Mouse (Mus musculus) hindbrain, postnatal 0 days (tissue): ENCODE data around the gene Galntl6. TPM values are rescaled to one million over a fixed set of nuclear protein-coding genes. Genes with fewer than 3 reads are reported as not detected.
"Not testable (repeated sequence)": the region's sequence is repeated elsewhere in the genome, so short reads cannot be mapped to it uniquely, and the experiment has no call there.

Source experiments
- ATAC-seq: fragments of 200-750 bp; cut with Nextera tagmentation; 2 replicates; pipeline ENCODE4 v1.8.0; 2017; ENCODE audit warnings: mild to moderate bottlenecking, moderate TSS enrichment, moderate library complexity
- DNase-seq: peaks from one replicate; pipeline ENCODE4 v3.0.0-alpha.2; 2015; ENCODE audit warnings: low spot score
- H3K27ac ChIP-seq: fragments of 300-500 bp; sonication (generic); 2 replicates; pipeline ENCODE4 v1.5.1; 2014; ENCODE audit warnings: mild to moderate bottlenecking
- H3K27me3 ChIP-seq: fragments of 300-500 bp; sonication (generic); 2 replicates; pipeline ENCODE4 v1.6.1; 2014; ENCODE audit warnings: low read length, mixed read lengths; ENCODE audit not compliant: insufficient read depth
- H3K36me3 ChIP-seq: fragments of 300-500 bp; sonication (generic); 2 replicates; pipeline ENCODE4 v1.6.1; 2014; ENCODE audit warnings: low read length, mixed read lengths; ENCODE audit not compliant: insufficient read depth
- H3K4me1 ChIP-seq: fragments of 300-500 bp; sonication (generic); 2 replicates; pipeline ENCODE4 v1.6.1; 2014; ENCODE audit warnings: antibody characterized with exemption, low read length, mixed read lengths; ENCODE audit not compliant: insufficient read depth
- H3K4me2 ChIP-seq: fragments of 300-500 bp; sonication (generic); 2 replicates; pipeline ENCODE4 v1.6.1; 2014; ENCODE audit warnings: low read depth, mild to moderate bottlenecking, low read length, moderate library complexity, mixed read lengths
- H3K4me3 ChIP-seq: fragments of 300-500 bp; sonication (generic); 2 replicates; pipeline ENCODE4 v1.5.1; 2014; ENCODE audit warnings: low read length
- H3K9ac ChIP-seq: fragments of 300-500 bp; sonication (generic); replicated peaks from 2 replicates; pipeline ENCODE4 v1.6.1; 2014; ENCODE audit warnings: mild to moderate bottlenecking, low read length, moderate library complexity, mixed read lengths
- H3K9me3 ChIP-seq: fragments of 300-500 bp; sonication (generic); 2 replicates; pipeline ENCODE4 v1.6.1; 2016; ENCODE audit warnings: low read length, mixed read lengths
- CTCF ChIP-seq: IDR thresholded peaks from 2 replicates; pipeline ENCODE4 v1.5.1; 2016; ENCODE audit warnings: antibody characterized with exemption, control low read depth, low read depth
- WGBS: fragments of 180-500 bp; shearing (Covaris S2); extraction: QIAGEN DNeasy Blood & Tissue Kit; methylation state at CpG from one replicate; pipeline ENCODE4 v1.1.7; 2014; 5-methylcytosine and 5-hydroxymethylcytosine counted together
- polyA plus RNA-seq: library from polyadenylated mRNA; unstranded; fragments of >200 nt; fragmentation: Nextera tagmentation; extraction: Ambion mirVana; gene quantifications from 2 replicates; pipeline ENCODE4 v1.2.1, GENCODE M21; 2015
- total RNA-seq: library from RNA; depleted of rRNA; stranded (reverse); fragments of >200 nt; gene quantifications from 2 replicates; pipeline ENCODE4 v1.2.3, GENCODE M21; 2014

The Galntl6 gene
- total and polyA plus RNA-seq, 2 experiments from 2014 or later: 16.5 to 26.5 TPM

DNA sequence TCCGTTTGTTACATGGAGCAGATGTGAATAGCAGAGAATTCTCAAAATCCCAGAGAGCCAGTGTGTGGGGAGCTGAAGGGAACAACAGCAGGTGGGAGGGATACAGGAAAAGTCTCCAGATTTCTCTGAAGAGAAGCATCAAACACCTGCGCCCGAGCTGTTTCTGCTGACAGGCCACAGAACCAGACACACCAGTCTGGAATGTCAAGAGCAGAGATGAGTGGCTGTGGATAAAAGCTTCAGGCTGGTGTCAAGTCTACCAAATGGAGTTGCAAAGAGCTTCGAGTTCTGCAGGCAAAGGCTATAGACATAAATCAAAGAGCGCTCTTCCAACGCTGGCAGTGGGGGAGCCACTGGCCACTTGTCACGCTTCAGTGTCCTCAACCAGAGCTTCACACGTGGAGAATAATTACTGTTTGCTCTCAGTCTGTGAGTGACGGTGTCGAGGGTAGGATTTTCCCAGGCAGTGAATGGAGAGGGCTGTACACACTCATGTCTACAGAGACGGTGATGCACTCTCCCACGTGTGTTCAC is 1139.6 kb downstream of the Galntl6 start:
- no peak for TF ChIP-seq CTCF
- Histone ChIP-seq H3K9ac (no peak overlapping the region), H3K27ac (no peak overlapping the region), H3K4me1 (no peaks in the 10 kb centered on the region), H3K36me3 (no peaks in the 10 kb centered on the region), H3K27me3 (no peaks in the 10 kb centered on the region), H3K4me3 (no peak overlapping the region), H3K4me2 (no peak overlapping the region), H3K9me3 (no peaks in the 10 kb centered on the region)
- DNase-seq: no peak
- peak; percentile 47; the same call in 1 of the 2 replicates for ATAC-seq
- 38% methylated on average over 12 of the region's 12 CpGs for WGBS

DNA sequence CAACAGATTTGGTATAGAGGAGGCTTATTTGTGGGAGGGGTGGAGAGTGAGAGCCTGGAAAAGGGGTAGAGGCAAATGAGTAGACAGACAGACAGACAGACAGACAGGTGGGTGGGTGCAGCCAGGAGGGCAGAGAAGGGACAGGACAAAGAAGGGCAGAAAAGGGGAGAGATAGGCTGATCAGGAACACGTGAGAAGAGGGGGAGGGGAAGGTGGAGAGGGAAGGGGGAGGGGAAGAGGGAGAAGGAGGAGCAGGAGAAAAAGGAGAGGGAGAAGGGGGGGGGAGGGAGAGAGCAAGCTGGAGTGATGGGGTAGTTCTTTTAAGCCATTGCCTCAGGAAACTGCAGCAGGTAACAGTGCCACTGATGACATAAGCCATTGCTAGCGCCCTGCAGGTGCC is 1144.9 kb downstream of the Galntl6 start:
- TF ChIP-seq CTCF: no peak
- no peaks in the 10 kb centered on the region for H3K27me3 ChIP-seq
- no peaks in the 10 kb centered on the region for H3K4me1 ChIP-seq
- DNase-seq (no peak), ATAC-seq (no peak)
- H3K9ac ChIP-seq: no peak overlapping the region
- H3K4me2 ChIP-seq: no peak overlapping the region
- no peaks in the 10 kb centered on the region for H3K36me3 ChIP-seq
- H3K4me3 ChIP-seq: no peak overlapping the region
- H3K27ac ChIP-seq: no peak overlapping the region
- 53% methylated on average over 2 of the region's 2 CpGs for WGBS
- H3K9me3 ChIP-seq: no peaks in the 10 kb centered on the region

DNA sequence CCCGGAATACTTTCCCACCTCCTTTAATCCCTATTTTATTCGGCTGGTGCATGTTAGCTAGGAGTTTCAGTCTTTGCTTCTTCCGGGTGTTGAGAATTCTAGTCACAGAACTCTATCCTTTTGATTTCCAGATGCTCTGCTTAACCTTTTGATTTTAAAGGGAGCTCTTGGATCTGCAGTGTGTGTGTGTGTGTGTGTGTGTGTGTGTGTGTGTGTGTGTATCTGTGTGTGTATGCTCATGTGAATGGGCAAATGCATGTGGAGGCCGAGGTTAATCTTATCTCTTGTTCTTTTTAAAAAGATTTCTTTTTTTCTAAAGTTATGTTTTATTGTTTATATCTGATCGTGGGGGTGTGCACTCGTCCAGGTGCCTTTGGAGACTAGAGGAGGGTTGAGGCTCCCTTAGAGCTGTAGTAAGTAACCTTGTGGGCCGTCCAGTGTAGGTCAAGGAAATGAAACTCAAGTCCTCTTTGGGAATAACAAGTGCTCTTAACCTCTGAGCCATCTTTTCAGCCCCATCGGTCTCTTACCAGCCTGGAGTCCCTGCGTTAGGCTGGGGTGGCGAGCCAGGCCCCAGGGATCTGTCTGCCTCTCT is 1145.9 kb downstream of the Galntl6 start:
- 65% methylated on average over 10 of the region's 10 CpGs for WGBS
- ATAC-seq: no peak

DNA sequence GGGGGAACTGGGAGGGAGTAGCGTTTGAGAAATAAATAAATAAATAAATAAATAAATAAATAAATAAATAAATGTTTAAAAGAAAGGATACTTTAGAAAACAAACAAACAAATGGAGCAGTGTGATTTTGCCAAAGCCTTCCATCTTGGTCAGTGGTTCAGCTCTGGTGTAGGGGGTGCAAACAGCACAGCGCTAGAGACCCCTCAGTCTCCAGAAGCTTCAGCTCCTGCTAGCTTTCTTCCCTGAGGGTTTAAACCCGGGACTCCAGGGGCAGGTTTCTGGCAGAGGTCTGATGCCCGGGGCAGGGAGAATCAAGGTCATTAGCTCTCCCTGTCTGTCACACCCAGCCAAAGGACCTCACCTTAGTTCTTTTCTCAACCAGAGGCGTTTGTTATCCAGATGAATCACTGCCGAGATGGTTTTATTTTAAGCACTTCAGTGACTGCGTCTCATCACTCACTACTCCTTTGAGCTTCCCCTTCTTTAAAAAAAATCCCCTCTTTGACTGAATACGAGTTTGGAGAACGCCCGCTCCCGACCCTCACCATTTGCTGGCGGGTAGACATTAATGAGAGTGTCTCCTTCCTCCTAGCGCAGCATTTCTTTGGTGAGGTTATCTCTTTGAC is 1146.6 kb downstream of the Galntl6 start:
- TF ChIP-seq CTCF: no peak
- no peaks in the 10 kb centered on the region for H3K4me1 ChIP-seq
- DNase-seq (no peak), ATAC-seq (no peak)
- H3K36me3 ChIP-seq: no peaks in the 10 kb centered on the region
- H3K4me2 ChIP-seq: peak overlapping the region; percentile 11
- no peak overlapping the region for H3K27ac ChIP-seq
- no peak overlapping the region for H3K4me3 ChIP-seq
- H3K9me3 ChIP-seq: no peaks in the 10 kb centered on the region
- H3K9ac ChIP-seq: no peak overlapping the region
- 22% methylated on average over 13 of the region's 13 CpGs for WGBS
- no peaks in the 10 kb centered on the region for H3K27me3 ChIP-seq

More for the DNA sequence above, 1145.9 kb downstream of the Galntl6 start:
- no peak overlapping the region for H3K27ac ChIP-seq
- no peak for TF ChIP-seq CTCF
- no peak overlapping the region for H3K9ac ChIP-seq
- no peak overlapping the region for H3K4me3 ChIP-seq
- no peaks in the 10 kb centered on the region for H3K9me3 ChIP-seq
- no peaks in the 10 kb centered on the region for H3K27me3 ChIP-seq
- no peak for DNase-seq
- no peaks in the 10 kb centered on the region for H3K36me3 ChIP-seq
- H3K4me2 ChIP-seq: peak overlapping the region; percentile 11; the same call in 1 of the 2 replicates
- no peaks in the 10 kb centered on the region for H3K4me1 ChIP-seq

DNA sequence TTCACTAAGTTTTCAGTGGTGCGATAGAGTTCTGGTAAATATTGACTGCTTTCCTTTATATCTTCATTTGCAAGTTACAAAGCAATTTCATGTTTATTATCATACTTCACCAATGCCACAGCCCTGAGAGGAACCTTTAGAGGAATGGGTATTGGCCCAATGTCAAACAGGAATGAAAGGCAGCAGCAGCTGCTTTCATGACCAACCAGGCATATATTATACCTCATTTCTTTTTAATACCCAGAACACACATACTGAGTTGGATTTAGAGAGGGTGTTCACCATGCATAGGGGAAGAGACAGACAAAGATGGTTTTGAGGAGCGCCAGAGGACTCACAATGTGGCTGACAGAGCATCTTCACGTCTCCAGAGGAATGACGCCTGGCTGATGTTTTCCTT is 1147.2 kb downstream of the Galntl6 start:
- Histone ChIP-seq H3K27me3 (no peaks in the 10 kb centered on the region), H3K27ac (no peak overlapping the region), H3K9ac (no peak overlapping the region), H3K4me1 (no peaks in the 10 kb centered on the region), H3K36me3 (no peaks in the 10 kb centered on the region), H3K9me3 (no peaks in the 10 kb centered on the region), H3K4me3 (no peak overlapping the region), H3K4me2 (no peak overlapping the region)
- DNase-seq (no peak), ATAC-seq (no peak)
- TF ChIP-seq CTCF: no peak
- WGBS: 50% methylated on average over 4 of the region's 4 CpGs

DNA sequence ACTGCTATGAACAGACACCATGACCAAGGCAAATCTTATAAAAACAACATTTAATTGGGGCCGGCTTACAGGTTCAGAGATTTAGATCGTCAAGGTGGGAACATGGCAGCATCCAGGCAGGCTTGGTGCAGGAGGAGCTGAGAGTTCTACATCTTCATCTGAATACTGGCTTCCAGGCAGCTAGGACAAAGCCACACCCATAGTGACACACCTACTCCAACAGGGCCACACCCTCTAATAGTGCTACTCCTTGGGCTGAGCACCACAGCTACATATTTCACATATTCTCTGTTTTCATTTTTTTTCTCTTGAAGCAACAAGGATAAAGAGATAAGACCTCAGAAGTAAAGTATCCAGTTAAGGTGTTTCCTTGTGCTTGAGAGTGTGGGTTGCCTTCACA is 1149.8 kb downstream of the Galntl6 start:
- not testable (repeated sequence) for H3K27ac ChIP-seq, H3K36me3 ChIP-seq, H3K9ac ChIP-seq, ATAC-seq, H3K27me3 ChIP-seq, DNase-seq, H3K4me3 ChIP-seq, H3K4me1 ChIP-seq, H3K4me2 ChIP-seq, H3K9me3 ChIP-seq
- 86% methylated on average over 2 of the region's 2 CpGs for WGBS

DNA sequence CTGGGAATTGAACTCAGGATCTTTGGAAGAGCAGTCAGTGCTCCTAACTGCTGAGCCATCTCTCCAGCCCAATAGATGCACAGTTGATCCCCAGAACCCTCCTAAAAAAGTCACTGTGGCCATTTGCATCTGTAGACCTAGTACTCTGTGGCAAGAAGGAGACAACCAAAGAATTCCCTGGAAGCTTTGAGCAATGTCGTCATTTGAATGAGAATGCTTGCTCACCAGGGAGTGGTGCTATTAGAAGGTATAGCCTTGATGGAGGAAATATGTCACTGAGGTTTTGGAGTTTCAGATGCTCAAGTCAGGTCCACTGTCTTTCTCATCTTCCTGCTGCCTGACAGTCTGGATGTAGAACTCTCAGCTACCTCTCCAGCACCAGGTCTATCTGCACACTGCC is 1151.5 kb downstream of the Galntl6 start:
- WGBS: 70% methylated on average over 1 of the region's 1 CpGs
- Histone ChIP-seq H3K27me3 (no peaks in the 10 kb centered on the region), H3K4me2 (no peak overlapping the region), H3K4me3 (no peak overlapping the region), H3K9ac (no peak overlapping the region), H3K27ac (no peak overlapping the region), H3K4me1 (no peaks in the 10 kb centered on the region), H3K36me3 (no peaks in the 10 kb centered on the region), H3K9me3 (no peaks in the 10 kb centered on the region)
- ATAC-seq (no peak), DNase-seq (no peak)
- no peak for TF ChIP-seq CTCF
